Mouse (Mus musculus) ovary, adult 10 weeks (tissue): Measurements from ENCODE around the gene Galnt18. TPM values are rescaled to one million over a fixed set of nuclear protein-coding genes. Genes with fewer than 3 reads are reported as not detected.

Experiments
- polyA plus RNA-seq: library from polyadenylated mRNA; stranded (reverse); fragments of 350-450 nt; fragmentation: Illumina TruSeq; extraction: RNeasy Lipid Tissue Mini Kit (QIAGEN cat#74804); gene quantifications from one replicate; pipeline ENCODE4 v1.2.3, GENCODE M21; 2014

The Galnt18 gene
- polyA plus RNA-seq, result 0.97 TPM

DNA sequence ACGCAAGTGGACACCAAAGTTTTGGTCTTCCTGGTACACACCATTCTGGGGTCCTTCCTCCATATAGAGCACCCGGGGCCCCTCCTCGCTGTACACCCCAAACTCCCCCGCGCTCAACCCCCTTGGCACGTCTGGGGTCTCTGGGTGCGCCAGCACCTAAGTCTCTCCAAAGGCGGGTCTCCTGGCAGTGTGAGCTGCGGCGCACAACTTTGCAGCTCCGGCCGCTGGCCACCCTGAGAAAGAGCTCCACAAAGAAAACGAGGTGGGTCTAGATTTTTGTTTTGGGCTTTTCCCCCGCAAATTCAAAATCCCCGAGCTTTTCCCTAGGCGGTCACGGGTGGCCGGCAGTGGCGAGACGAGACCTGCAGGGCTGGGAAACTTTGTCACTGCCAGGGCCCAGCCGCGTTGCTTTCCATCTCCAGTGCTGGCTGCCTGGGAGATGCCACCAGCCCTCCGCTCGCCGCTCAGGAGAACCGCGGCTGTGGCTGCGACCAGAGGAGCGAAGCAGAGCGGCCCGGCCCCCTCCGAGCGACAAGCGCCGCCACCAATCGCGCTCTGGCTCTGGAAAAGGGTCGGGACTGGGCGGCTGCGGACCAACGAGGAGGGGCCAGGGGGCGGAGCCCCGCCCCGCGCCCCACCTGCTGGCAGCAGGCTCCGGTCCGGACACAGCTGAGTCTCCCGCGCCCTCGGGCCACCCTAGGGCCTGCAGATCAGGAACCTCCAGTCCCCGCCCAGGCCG lies at the start of gene Galnt18:
Gene Galnt18, minus strand, starts transcription at position 474 of the 739 bp plus-strand sequence.

Other genes with a start within 250 kb of the Galnt18 start
- 132 TPM for gene Usp47, start 243.5 kb upstream of the Galnt18 start, polyA plus RNA-seq